ENCODE assay signal across 1 mouse cellular context in the genomic region with DNA sequence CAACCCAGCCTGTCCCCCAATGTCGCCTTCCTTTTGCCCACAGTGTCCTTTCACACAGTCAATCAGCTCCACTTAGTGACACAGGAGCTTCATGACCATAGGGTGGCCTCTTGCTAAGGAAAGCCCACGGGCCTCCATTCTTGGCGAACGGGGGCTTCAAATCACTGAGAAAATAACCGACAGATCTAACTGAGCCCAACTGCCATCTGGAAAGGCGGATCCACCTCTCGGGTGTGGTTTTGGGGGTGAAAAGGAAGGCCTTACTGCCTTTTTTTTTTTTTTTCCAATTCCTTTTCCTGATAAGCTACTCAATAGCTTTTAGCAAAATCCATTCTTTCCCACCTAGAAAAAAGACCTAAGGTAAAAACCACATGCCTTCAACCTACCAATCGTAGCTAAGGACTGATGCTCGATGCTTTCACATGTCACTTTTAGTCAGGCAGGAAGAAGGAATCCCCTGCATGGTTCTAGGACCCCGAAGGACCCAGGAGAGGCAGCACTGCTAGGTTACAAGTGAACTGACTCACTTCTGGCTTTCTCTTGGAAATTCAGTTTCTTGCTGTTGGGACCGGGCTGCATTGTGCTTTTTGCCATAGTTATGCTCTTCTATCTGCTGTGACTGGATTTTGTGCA.
A peak's percentile ranks its signal among the peaks of the same experiment; 100 is the strongest.
TF ChIP-seq lines count a peak whose summit lies in the region.

No protein-coding gene starts in this region.

TF ChIP-seq in MEL, 35 proteins besides CTCF, POLR2A, EP300 and RAD21 (continued from another document):
- TF ChIP-seq TBP (IDR thresholded peaks at IDR 0.05; ENCODE audit: low read depth, low read length): peak; percentile 91
- TF ChIP-seq POLR2AphosphoS5 (IDR thresholded peaks at IDR 0.05; ENCODE audit: borderline replicate concordance, low read depth, low read length): no peak
- TF ChIP-seq MAFK (IDR thresholded peaks at IDR 0.05; ENCODE audit: borderline replicate concordance, low read depth, low read length): no peak
- 0 out of 2 replicates have a peak, but pooled peaks have one; percentile 9 for TF ChIP-seq RCOR1 (IDR thresholded peaks at IDR 0.05; ENCODE audit: low read depth, low read length)
- no peak for TF ChIP-seq ETS1 (IDR thresholded peaks at IDR 0.05; ENCODE audit: low read depth, low read length)
- peak; percentile 87 for TF ChIP-seq MYC (IDR thresholded peaks at IDR 0.05; ENCODE audit: low read depth, low read length)
- no peak for TF ChIP-seq BHLHE40 (IDR thresholded peaks at IDR 0.05; ENCODE audit: borderline replicate concordance, low read depth, low read length)
- no peak for TF ChIP-seq JUND (IDR thresholded peaks at IDR 0.05; ENCODE audit: low read depth, low read length)
- TF ChIP-seq CHD2 (IDR thresholded peaks at IDR 0.05; ENCODE audit: low read length): no peak
- TF ChIP-seq ZMIZ1 (IDR thresholded peaks at IDR 0.05; ENCODE audit: low read depth, low read length): peak; percentile 72; the same call in 1 of the 2 replicates
- no peak for TF ChIP-seq USF2 (IDR thresholded peaks at IDR 0.05; ENCODE audit: borderline replicate concordance in 1 of 2, insufficient read depth in 1 of 2, low read depth in 1 of 2, low read length in 2 of 2)
- TF ChIP-seq ZNF384 (IDR thresholded peaks at IDR 0.05; ENCODE audit: low read depth, low read length): peak; percentile 90
- peak; percentile 63; the same call in 1 of the 2 replicates for TF ChIP-seq TCF12 (IDR thresholded peaks at IDR 0.05; ENCODE audit: low read depth, low read length)
